Mouse (Mus musculus) layer of hippocampus, postnatal 14 days (tissue): ENCODE measurements around the gene Aph1b. TPM values are rescaled to one million over a fixed set of nuclear protein-coding genes. Genes with fewer than 3 reads are reported as not detected.

Experiments
- DNase-seq, 2 experiments: peaks; one replicate each; pipeline ENCODE4 v3.0.0; 2021 to 2022; ENCODE audit warnings: low spot score in 2 of 2, mixed read lengths in 1 of 2
- total RNA-seq, 2 experiments: library from RNA; stranded (reverse); gene quantifications; 2 replicates each; pipeline ENCODE4 v1.2.3; 2021

Aph1b gene
- total RNA-seq, 2 experiments from 2014 or later, result 27.6 to 30.7 TPM

- no peak for DNase-seq
Observed at GRCm38 (mm10) chr9:66748390-66748789, 46.9 kb downstream of the Aph1b start.

DNA sequence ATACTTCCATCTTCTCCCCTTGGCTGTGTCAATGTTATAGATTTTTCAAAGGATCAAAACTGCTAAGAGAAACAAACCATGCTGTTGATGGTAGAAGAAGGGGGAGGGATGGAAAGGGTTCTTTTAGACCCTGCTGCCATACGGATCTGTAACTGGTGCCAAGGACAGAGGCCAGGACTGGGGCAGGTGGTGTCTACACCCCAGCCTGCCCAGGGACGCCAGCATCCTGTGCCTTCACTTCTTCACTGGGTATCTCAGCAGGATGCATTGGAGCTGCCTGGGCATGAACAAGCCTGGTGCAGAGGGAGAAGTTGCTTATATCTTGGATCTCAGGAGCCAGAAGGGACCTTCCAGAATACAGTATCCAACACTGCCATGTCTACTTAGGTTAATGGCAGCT is 50.8 kb downstream of the Aph1b start:
- DNase-seq, result no peak

DNA sequence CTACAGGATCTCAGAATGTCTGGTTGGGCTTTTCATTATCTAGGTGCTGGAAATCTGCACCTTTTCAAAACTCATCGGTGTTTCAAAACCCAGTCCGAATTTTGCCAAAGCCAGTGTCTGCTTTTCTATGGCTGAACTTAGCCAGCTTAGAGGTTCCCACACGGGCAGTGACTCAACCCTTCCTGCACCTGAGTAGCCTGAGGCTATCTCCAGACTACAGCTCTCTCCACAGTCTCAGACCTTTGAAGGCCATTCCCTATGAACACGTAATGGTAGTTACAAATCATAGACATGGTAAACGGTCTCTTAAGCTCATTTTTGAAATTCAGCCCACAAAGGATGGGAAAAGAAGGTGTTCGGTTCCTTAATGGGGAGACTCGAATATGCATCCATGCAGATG is 55.8 kb downstream of the Aph1b start:
- DNase-seq, result no peak

DNA sequence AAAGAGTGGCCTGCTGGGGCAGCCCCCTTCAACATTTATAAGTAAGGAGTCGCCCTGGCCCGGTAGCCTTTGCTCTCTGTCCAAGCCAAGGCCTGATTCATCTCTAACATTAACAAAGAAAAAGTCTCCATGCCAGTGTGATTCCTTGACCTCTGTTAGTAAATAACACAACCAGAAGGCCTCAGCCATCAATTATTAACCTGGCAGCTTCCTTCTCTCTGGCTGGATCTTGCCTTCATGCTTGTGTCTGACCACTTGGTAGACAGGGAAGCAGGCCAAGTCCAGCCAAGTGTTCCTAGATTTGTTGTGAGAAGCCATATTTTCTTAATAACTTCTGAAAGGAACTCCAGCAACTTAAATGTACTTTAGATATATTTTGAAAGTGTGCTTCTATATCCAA is 58.7 kb downstream of the Aph1b start:
- DNase-seq, result no peak

DNA sequence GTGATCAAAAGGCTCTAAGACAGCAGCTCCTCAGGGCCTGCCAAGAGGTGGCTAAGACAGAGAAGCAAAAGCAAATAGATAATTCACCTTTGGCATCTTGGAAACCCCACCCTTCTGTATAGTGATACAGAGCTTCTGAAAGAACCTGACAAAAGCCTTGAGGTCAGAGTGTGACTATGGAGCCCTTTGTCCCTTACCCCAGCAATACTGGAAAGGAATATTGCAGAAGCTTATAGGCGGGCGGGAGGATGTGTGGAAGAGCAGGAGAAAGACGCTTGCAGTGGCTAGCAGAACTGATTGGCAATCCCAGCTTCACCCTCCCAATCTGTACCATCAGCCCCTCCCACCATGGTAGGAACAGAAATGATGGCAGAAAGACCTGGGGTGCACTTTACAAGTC is 59.3 kb downstream of the Aph1b start:
- DNase-seq, result no peak

DNA sequence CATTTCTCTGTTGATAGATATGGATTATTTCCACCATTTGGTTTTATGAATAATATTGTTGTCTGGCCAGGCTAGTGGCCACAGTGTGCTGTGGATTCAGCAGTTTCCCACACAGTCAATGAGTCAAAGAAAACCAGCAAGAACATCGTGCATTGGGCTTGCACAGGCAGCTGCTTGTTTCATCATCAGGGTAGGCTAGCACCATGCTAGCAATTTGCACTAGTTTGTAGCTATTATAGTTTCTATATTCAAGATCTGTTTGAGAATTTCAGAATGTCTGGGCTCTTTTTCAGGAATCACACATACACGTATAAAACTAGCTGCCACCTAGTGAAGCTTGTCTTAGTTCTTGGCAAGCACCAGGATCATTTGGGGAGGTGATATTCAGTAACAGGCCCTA is 60.2 kb downstream of the Aph1b start:
- no peak for DNase-seq

DNA sequence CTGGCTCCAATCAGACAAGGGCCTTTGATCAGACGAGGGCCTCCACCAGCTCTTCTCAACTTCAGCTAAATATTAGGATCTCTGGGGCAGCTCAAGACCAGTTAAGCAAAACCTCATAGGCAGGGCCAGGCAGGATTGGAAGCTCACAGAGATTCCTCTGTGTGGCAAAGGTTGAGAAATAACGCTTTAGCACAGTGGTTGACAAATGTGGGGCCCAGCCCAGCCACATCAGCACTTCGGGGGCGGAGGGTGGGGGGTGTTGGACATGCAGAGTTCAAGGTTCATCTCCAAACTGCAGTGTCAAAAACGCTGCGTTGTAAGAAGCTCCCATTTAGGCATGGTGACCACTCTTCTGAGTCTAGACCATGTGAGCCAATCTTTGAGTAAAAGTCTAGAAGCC is 60.7 kb downstream of the Aph1b start:
- no peak for DNase-seq

- DNase-seq, result peak; percentile 59 to 71
Observed at GRCm38 (mm10) chr9:66732791-66733691, 62.2 kb downstream of the Aph1b start.

- DNase-seq, result no peak
Observed at GRCm38 (mm10) chr9:66731284-66731683, 64.0 kb downstream of the Aph1b start.

DNA sequence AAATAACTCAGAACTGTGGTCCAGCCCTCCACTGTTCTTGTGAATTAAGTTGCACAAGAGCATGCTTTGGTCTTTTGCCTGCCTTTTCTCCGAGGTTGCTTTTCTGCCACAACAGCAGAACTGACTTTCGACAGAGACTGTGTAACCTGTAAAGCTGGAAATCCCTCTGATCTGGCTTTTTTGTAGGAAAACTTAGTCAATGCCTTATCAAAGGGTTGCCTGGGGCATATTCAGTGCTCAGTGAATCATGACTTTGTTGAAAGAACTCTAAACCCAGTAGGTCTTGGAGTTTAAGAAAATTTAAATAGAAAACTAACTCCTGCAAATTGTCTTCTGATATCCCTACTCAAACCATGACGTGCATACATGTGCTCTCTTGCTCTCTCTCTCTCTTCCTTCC is 64.7 kb downstream of the Aph1b start:
- DNase-seq, result no peak

DNA sequence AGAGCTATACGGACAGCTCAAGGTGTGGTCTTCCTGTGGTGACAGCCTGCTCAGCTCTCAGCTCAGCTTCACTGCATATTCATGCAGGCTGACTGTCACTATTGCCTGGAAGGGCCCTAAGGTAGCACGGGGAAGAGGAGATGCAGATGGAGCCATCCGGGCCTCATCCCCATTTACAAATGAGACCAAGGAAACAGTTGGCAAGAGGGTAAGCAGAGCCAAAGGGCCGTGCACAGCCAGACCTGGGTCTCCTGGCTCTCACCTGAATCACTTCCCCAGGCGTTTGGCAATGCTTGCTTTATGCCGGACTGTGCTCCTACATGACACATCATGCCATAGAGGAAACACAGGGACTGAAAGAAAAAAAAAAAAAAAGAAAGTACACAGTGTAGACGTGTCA is 68.0 kb downstream of the Aph1b start:
- no peak for DNase-seq

DNA sequence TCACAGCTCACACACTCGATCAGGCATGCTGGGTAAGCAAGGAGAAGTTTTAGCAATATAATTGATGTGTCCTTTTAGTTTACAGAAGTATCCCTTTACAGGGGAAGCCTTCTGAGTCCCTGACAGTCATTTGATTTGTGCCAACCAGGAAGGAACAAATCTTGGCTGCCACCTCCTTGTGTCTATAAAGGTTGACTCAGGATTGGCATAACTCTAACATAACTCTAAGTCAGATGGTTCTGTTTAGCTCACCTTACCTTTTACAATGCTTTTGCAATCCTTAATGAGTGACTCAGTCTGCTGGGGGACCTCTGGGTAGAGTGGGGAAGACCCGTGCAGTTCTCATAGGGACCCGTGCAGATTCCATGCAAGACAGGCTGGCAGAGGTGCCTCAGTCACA is 69.7 kb downstream of the Aph1b start:
- DNase-seq, result no peak

Other genes with a start within 250 kb of the Aph1b start
- 10 to 100 TPM; 40.2 to 44.3 TPM for gene Usp3, start 202.3 kb downstream of the Aph1b start, total RNA-seq
- 10 to 100 TPM; 34.1 to 47.0 TPM for gene Car12, start 81.8 kb downstream of the Aph1b start, total RNA-seq
- under 1 TPM; 0.48 to 0.67 TPM for gene Gm10647, start 1.5 kb upstream of the Aph1b start, total RNA-seq
- 1 to 10 TPM; 5.2 to 5.3 TPM for gene Aph1c, start 39.2 kb upstream of the Aph1b start, total RNA-seq
- gene Rab8b, start 124.2 kb upstream of the Aph1b start, total RNA-seq, result 10 to 100 TPM; 31.6 to 33.7 TPM
- gene Rps27l, start 150.6 kb upstream of the Aph1b start, total RNA-seq, result 10 to 100 TPM; 49.5 to 53.1 TPM
- gene Lactb, start 180.0 kb upstream of the Aph1b start, total RNA-seq, result 10 to 100 TPM; 15.2 to 18.0 TPM